Mouse (Mus musculus): ENCODE data around the gene Xpnpep2. TPM values are rescaled to one million over a fixed set of nuclear protein-coding genes. Genes with fewer than 3 reads are reported as not detected.
A peak's percentile ranks its signal among the peaks of the same experiment; 100 is the strongest.

Gene Xpnpep2
- polyA plus RNA-seq, 1 experiment from 2014 or later = 1.3 TPM

- H3K9me3 ChIP-seq = no peaks in the 10 kb centered on the region
Observed at GRCm38 (mm10) chrX:48129167-48129566, 20.6 kb downstream of the Xpnpep2 start.

GRCm38 (mm10) chrX:48136935-48137334, 28.4 kb downstream of the Xpnpep2 start:
- WGBS = 83% methylated on average over 4 of the region's 4 CpGs
- peaks cover 17% of the 10 kb centered on the region for H3K4me1 ChIP-seq

More at GRCm38 (mm10) chrX:48129167-48129566, 20.6 kb downstream of the Xpnpep2 start:
- Histone ChIP-seq H3K36me3 (replicated peaks) (no peaks in the 10 kb centered on the region), H3K4me3 (no peak overlapping the region), H3K4me1 (peaks cover 3% of the 10 kb centered on the region; the same call in 1 of the 2 replicates), H3K27ac (replicated peaks) (no peak overlapping the region), H3K27me3 (replicated peaks; ENCODE audit: low read depth, poor library complexity, severe bottlenecking) (peaks cover 6% of the 10 kb centered on the region; the same call in 1 of the 2 replicates)
- 68% methylated on average over 1 of the region's 1 CpGs for WGBS
- no peak for DNase-seq (ENCODE audit: low spot score)

GRCm38 (mm10) chrX:48138011-48138410, 29.5 kb downstream of the Xpnpep2 start:
- Histone ChIP-seq H3K4me3 (no peak overlapping the region), H3K4me1 (peaks cover 19% of the 10 kb centered on the region), H3K36me3 (replicated peaks) (no peaks in the 10 kb centered on the region), H3K27ac (replicated peaks) (no peak overlapping the region), H3K9me3 (no peaks in the 10 kb centered on the region), H3K27me3 (replicated peaks; ENCODE audit: low read depth, poor library complexity, severe bottlenecking) (peaks cover 4% of the 10 kb centered on the region)
- WGBS = 60% methylated on average over 6 of the region's 6 CpGs
- no peak for DNase-seq (ENCODE audit: low spot score)

More at GRCm38 (mm10) chrX:48136935-48137334, 28.4 kb downstream of the Xpnpep2 start:
- Histone ChIP-seq H3K27ac (replicated peaks) (no peak overlapping the region), H3K27me3 (replicated peaks; ENCODE audit: low read depth, poor library complexity, severe bottlenecking) (peaks cover 4% of the 10 kb centered on the region; the same call in 1 of the 2 replicates), H3K9me3 (no peaks in the 10 kb centered on the region), H3K36me3 (replicated peaks) (no peaks in the 10 kb centered on the region), H3K4me3 (no peak overlapping the region)
- no peak for DNase-seq (ENCODE audit: low spot score)

GRCm38 (mm10) chrX:48138539-48139275, 30.2 kb downstream of the Xpnpep2 start:
- Histone ChIP-seq H3K9me3 (no peaks in the 10 kb centered on the region), H3K4me1 (peaks cover 24% of the 10 kb centered on the region), H3K27me3 (replicated peaks; ENCODE audit: low read depth, poor library complexity, severe bottlenecking) (peaks cover 4% of the 10 kb centered on the region), H3K4me3 (no peak overlapping the region), H3K36me3 (replicated peaks) (no peaks in the 10 kb centered on the region), H3K27ac (replicated peaks) (no peak overlapping the region)
- WGBS = 45% methylated on average over 7 of the region's 7 CpGs
- peak; percentile 14 for DNase-seq (ENCODE audit: low spot score)

- DNase-seq (ENCODE audit: low spot score) = no peak
- H3K27ac ChIP-seq (replicated peaks) = no peak overlapping the region
- H3K27me3 ChIP-seq (replicated peaks; ENCODE audit: low read depth, poor library complexity, severe bottlenecking) = peaks cover 4% of the 10 kb centered on the region
- no peak overlapping the region for H3K4me3 ChIP-seq
- H3K36me3 ChIP-seq (replicated peaks) = no peaks in the 10 kb centered on the region
- peaks cover 24% of the 10 kb centered on the region for H3K4me1 ChIP-seq
- no peaks in the 10 kb centered on the region for H3K9me3 ChIP-seq
- 44% methylated on average over 14 of the region's 14 CpGs for WGBS
Observed at GRCm38 (mm10) chrX:48139368-48140285, 31.1 kb downstream of the Xpnpep2 start.

GRCm38 (mm10) chrX:48140286-48140877, 31.9 kb downstream of the Xpnpep2 start:
- Histone ChIP-seq H3K27ac (replicated peaks) (no peak overlapping the region), H3K36me3 (replicated peaks) (no peaks in the 10 kb centered on the region), H3K9me3 (no peaks in the 10 kb centered on the region), H3K4me3 (no peak overlapping the region), H3K4me1 (peaks cover 24% of the 10 kb centered on the region), H3K27me3 (replicated peaks; ENCODE audit: low read depth, poor library complexity, severe bottlenecking) (peaks cover 4% of the 10 kb centered on the region)
- WGBS = 68% methylated on average over 3 of the region's 3 CpGs
- DNase-seq (ENCODE audit: low spot score) = no peak

- peaks cover 24% of the 10 kb centered on the region for H3K4me1 ChIP-seq
- no peaks in the 10 kb centered on the region for H3K9me3 ChIP-seq
- peaks cover 4% of the 10 kb centered on the region for H3K27me3 ChIP-seq (replicated peaks; ENCODE audit: low read depth, poor library complexity, severe bottlenecking)
- 79% methylated on average over 6 of the region's 6 CpGs for WGBS
- no peaks in the 10 kb centered on the region for H3K36me3 ChIP-seq (replicated peaks)
- no peak overlapping the region for H3K27ac ChIP-seq (replicated peaks)
- H3K4me3 ChIP-seq = no peak overlapping the region
- DNase-seq (ENCODE audit: low spot score) = no peak
Observed at GRCm38 (mm10) chrX:48141481-48141880, 33.0 kb downstream of the Xpnpep2 start.

GRCm38 (mm10) chrX:48143415-48144335, 35.1 kb downstream of the Xpnpep2 start:
- peak; percentile 17 for DNase-seq (ENCODE audit: low spot score)
- H3K4me3 ChIP-seq = peak overlapping the region; percentile 45
- 57% methylated on average over 26 of the region's 26 CpGs for WGBS
- H3K27ac ChIP-seq (replicated peaks) = peak overlapping the region; percentile 35; the same call in 1 of the 2 replicates
- no peaks in the 10 kb centered on the region for H3K9me3 ChIP-seq
- no peaks in the 10 kb centered on the region for H3K36me3 ChIP-seq (replicated peaks)
- H3K27me3 ChIP-seq (replicated peaks; ENCODE audit: low read depth, poor library complexity, severe bottlenecking) = peaks cover 4% of the 10 kb centered on the region; the same call in 1 of the 2 replicates
- H3K4me1 ChIP-seq = peaks cover 20% of the 10 kb centered on the region

- Histone ChIP-seq H3K27me3 (replicated peaks; ENCODE audit: low read depth, poor library complexity, severe bottlenecking) (no peaks in the 10 kb centered on the region; the same call in 1 of the 2 replicates), H3K9me3 (no peaks in the 10 kb centered on the region), H3K36me3 (replicated peaks) (no peaks in the 10 kb centered on the region), H3K27ac (replicated peaks) (no peak within 1 kb of the TSS), H3K4me1 (peaks cover 7% of the 10 kb centered on the region; the same call in 1 of the 2 replicates), H3K4me3 (no peak within 1 kb of the TSS)
- DNase-seq (ENCODE audit: low spot score) = no peak
- WGBS = 84% methylated on average over 4 of the region's 4 CpGs
Observed at GRCm38 (mm10) chrX:48146262-48146661, 37.7 kb downstream of the Xpnpep2 start, which contains the start of gene Sash3. Gene Sash3, plus strand, starts transcription at chrX:48146436.

- no peak for DNase-seq (ENCODE audit: low spot score)
- Histone ChIP-seq H3K9me3 (no peaks in the 10 kb centered on the region), H3K27me3 (replicated peaks; ENCODE audit: low read depth, poor library complexity, severe bottlenecking) (no peaks in the 10 kb centered on the region; the same call in 1 of the 2 replicates), H3K36me3 (replicated peaks) (no peaks in the 10 kb centered on the region), H3K4me1 (peaks cover 7% of the 10 kb centered on the region; the same call in 1 of the 2 replicates), H3K4me3 (no peak overlapping the region), H3K27ac (replicated peaks) (no peak overlapping the region)
- 90% methylated on average over 2 of the region's 2 CpGs for WGBS
Observed at GRCm38 (mm10) chrX:48147226-48147625, 38.7 kb downstream of the Xpnpep2 start.

- H3K27ac ChIP-seq (replicated peaks) = no peak overlapping the region
- peaks cover 1% of the 10 kb centered on the region; the same call in 1 of the 2 replicates for H3K27me3 ChIP-seq (replicated peaks; ENCODE audit: low read depth, poor library complexity, severe bottlenecking)
- no peak for DNase-seq (ENCODE audit: low spot score)
- H3K4me1 ChIP-seq = peaks cover 7% of the 10 kb centered on the region; the same call in 1 of the 2 replicates
- H3K9me3 ChIP-seq = no peaks in the 10 kb centered on the region
- WGBS = 88% methylated on average over 7 of the region's 7 CpGs
- H3K36me3 ChIP-seq (replicated peaks) = no peaks in the 10 kb centered on the region
- H3K4me3 ChIP-seq = no peak overlapping the region
Observed at GRCm38 (mm10) chrX:48147741-48148186, 39.2 kb downstream of the Xpnpep2 start.
